Mouse (Mus musculus): ENCODE measurements at regions not wholly inside any gene's neighbourhood (a gene's known extent, or its start where the extent isn't known, plus 50 kb on each side); places are given as distances from the start of the nearest gene placed in this dataset.

DNA sequence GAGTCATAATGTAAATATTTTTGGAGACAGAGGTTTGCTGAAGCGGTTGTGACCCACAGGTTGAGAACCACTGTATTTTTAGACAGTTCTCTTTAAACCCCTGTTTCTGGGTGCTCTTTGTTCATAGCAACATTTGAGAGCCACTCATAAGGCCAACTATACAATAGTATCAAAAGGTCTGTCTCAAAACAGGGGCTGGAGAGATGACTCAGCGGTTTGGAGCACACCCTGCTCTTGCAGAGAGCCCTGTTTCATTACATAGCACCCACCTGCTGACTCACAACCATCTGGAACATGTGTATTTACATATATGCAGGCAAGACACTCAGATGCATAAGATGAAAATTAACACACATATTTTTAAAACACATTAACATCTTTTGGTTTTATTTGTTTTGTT lies 128.0 kb downstream of the Cand1 start:
- no peak for TF ChIP-seq POLR2A (IDR thresholded peaks at IDR 0.05; ENCODE audit: low read depth, low read length)
- no peak for TF ChIP-seq CTCF (IDR thresholded peaks at IDR 0.05; ENCODE audit: extremely low read depth, insufficient read length, insufficient replicate concordance, low read depth, low read length)
- Histone ChIP-seq H3K27ac (ENCODE audit: insufficient read depth, low read depth, low read length) (no peak overlapping the region), H3K4me3 (ENCODE audit: low read depth, low read length) (no peak overlapping the region), H3K4me1 (ENCODE audit: control insufficient read depth, insufficient read depth, insufficient read length, low read length) (peaks cover 4% of the 10 kb centered on the region; the same call in 1 of the 2 replicates), H3K27me3 (ENCODE audit: control insufficient read depth, insufficient read depth, low read length) (no peaks in the 10 kb centered on the region), H3K36me3 (ENCODE audit: control insufficient read depth, insufficient read depth, low read length) (no peaks in the 10 kb centered on the region)
- 54% methylated on average over 2 of the region's 2 CpGs for WGBS

DNA sequence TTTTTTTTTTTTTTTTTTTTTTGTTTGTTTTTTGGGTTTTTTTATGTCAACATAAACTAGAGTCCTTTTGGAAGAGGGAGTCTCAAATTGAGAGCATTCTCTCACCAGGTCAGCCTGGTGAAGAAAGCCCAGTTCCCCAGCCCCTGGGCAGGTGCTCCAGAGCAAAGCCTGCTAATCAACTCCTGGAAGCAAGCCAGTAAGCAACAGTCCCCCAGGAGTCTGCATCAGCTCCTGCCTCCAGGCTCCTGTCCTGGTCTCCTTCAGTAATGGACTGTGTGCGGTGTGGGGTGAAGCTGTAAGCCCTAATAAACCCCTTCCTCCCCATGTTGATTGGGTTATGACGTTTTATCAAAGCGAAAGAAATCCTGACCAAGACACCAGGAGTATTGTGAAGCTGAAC lies 128.4 kb downstream of the Cand1 start:
- H3K27me3 ChIP-seq (ENCODE audit: control insufficient read depth, insufficient read depth, low read length) = no peaks in the 10 kb centered on the region
- H3K27ac ChIP-seq (ENCODE audit: insufficient read depth, low read depth, low read length) = no peak overlapping the region
- H3K36me3 ChIP-seq (ENCODE audit: control insufficient read depth, insufficient read depth, low read length) = no peaks in the 10 kb centered on the region
- no peak overlapping the region for H3K4me3 ChIP-seq (ENCODE audit: low read depth, low read length)
- peaks cover 4% of the 10 kb centered on the region; the same call in 1 of the 2 replicates for H3K4me1 ChIP-seq (ENCODE audit: control insufficient read depth, insufficient read depth, insufficient read length, low read length)
- 46% methylated on average over 3 of the region's 3 CpGs for WGBS
- no peak for TF ChIP-seq CTCF (IDR thresholded peaks at IDR 0.05; ENCODE audit: extremely low read depth, insufficient read length, insufficient replicate concordance, low read depth, low read length)
- no peak for TF ChIP-seq POLR2A (IDR thresholded peaks at IDR 0.05; ENCODE audit: low read depth, low read length)

DNA sequence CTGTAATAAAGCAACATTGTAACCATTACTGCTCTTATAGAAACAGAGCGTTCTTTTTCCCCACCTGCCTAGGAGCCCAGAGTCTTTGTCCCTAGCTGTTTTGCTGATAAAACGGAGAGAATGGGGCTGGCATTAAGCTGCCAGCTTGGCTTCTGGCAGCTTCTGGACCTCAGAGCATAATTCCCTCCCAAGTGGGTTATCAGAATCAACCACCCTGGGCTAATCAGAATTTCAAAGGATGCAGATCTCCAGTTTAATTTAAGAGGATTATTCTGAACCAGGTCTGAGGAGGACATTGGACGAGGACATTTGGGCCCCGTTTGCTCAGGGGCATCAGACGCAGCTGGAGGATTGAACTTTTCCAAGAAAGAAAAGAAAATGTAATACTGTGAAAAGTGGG lies 129.2 kb downstream of the Cand1 start:
- Histone ChIP-seq H3K4me1 (ENCODE audit: control insufficient read depth, insufficient read depth, insufficient read length, low read length) (peaks cover 6% of the 10 kb centered on the region; the same call in 1 of the 2 replicates), H3K27me3 (ENCODE audit: control insufficient read depth, insufficient read depth, low read length) (no peaks in the 10 kb centered on the region), H3K27ac (ENCODE audit: insufficient read depth, low read depth, low read length) (no peak overlapping the region), H3K36me3 (ENCODE audit: control insufficient read depth, insufficient read depth, low read length) (no peaks in the 10 kb centered on the region), H3K4me3 (ENCODE audit: low read depth, low read length) (no peak overlapping the region)
- TF ChIP-seq POLR2A (IDR thresholded peaks at IDR 0.05; ENCODE audit: low read depth, low read length) = no peak
- no peak for TF ChIP-seq CTCF (IDR thresholded peaks at IDR 0.05; ENCODE audit: extremely low read depth, insufficient read length, insufficient replicate concordance, low read depth, low read length)
- 72% methylated on average over 5 of the region's 5 CpGs for WGBS

DNA sequence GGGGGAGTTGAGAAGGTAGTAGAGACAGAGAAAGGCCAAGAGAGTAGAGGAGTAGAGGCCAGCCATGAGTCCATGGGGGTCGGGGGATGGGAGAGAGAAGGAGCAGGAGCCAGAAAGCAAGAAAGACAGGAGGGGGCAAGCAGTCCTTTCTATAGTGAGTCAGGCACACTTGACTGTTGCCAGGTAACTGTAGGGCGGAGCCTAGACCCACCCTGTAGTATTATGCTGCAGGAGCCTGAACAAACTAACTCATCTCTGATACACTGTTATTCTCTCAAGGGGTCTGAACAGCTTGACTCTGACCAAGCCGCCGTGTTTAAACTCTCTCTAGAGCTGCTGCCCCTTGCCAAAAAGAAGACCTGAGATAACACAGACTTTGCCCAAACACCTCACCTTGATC lies 130.6 kb downstream of the Cand1 start:
- TF ChIP-seq POLR2A (IDR thresholded peaks at IDR 0.05; ENCODE audit: low read depth, low read length) = no peak
- no peak for TF ChIP-seq CTCF (IDR thresholded peaks at IDR 0.05; ENCODE audit: extremely low read depth, insufficient read length, insufficient replicate concordance, low read depth, low read length)

DNA sequence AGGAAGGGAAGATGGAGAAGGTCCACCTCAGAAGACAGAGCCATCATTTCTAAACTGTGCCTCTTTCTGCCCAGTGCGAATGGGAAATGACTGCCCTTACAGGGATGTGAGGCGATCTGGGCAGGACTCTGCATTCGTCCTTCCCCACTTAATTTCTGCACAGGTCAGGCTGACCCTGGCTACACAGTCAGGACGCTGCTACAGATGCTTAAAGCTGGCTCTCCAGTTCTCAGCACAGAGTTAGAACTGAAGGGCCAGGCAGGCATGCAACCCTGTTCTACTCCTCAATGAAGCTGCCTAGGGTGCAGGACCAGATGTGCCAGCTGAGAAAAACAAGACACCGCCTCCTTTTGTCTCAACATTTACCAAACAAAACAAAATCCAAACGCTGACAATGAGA lies 132.1 kb downstream of the Cand1 start:
- no peak for TF ChIP-seq POLR2A (IDR thresholded peaks at IDR 0.05; ENCODE audit: low read depth, low read length)
- TF ChIP-seq CTCF (IDR thresholded peaks at IDR 0.05; ENCODE audit: extremely low read depth, insufficient read length, insufficient replicate concordance, low read depth, low read length) = no peak
- Histone ChIP-seq H3K36me3 (ENCODE audit: control insufficient read depth, insufficient read depth, low read length) (no peaks in the 10 kb centered on the region), H3K27me3 (ENCODE audit: control insufficient read depth, insufficient read depth, low read length) (no peaks in the 10 kb centered on the region), H3K4me3 (ENCODE audit: low read depth, low read length) (no peak overlapping the region), H3K27ac (ENCODE audit: insufficient read depth, low read depth, low read length) (no peak overlapping the region), H3K4me1 (ENCODE audit: control insufficient read depth, insufficient read depth, insufficient read length, low read length) (peaks cover 2% of the 10 kb centered on the region; the same call in 1 of the 2 replicates)
- 71% methylated on average over 6 of the region's 6 CpGs for WGBS

More for the DNA sequence above, 130.6 kb downstream of the Cand1 start:
- 62% methylated on average over 4 of the region's 4 CpGs for WGBS
- Histone ChIP-seq H3K36me3 (ENCODE audit: control insufficient read depth, insufficient read depth, low read length) (no peaks in the 10 kb centered on the region), H3K4me1 (ENCODE audit: control insufficient read depth, insufficient read depth, insufficient read length, low read length) (peaks cover 2% of the 10 kb centered on the region; the same call in 1 of the 2 replicates), H3K27me3 (ENCODE audit: control insufficient read depth, insufficient read depth, low read length) (no peaks in the 10 kb centered on the region), H3K4me3 (ENCODE audit: low read depth, low read length) (no peak overlapping the region), H3K27ac (ENCODE audit: insufficient read depth, low read depth, low read length) (no peak overlapping the region)

DNA sequence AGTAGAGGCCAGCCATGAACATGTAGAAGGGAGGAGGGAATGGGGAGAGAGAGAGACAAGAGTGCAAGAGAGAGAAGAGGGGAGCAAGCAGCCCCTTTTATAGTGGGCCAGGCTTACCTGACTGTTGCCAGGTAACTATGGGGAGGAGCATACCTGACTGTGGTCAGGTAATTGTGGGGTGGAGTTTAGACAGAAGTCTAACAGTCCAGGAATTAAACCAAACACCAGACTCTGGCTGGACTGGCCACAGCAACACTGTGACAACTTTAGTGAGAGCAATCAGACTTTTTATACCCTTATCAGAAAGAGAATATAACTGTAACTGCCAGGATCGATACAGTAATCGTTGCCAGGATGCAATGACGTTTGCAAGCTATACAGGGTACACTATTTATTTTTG lies 133.8 kb downstream of the Cand1 start:
- no peaks in the 10 kb centered on the region for H3K27me3 ChIP-seq (ENCODE audit: control insufficient read depth, insufficient read depth, low read length)
- no peak overlapping the region for H3K4me3 ChIP-seq (ENCODE audit: low read depth, low read length)
- WGBS = 30% methylated on average over 3 of the region's 3 CpGs
- H3K4me1 ChIP-seq (ENCODE audit: control insufficient read depth, insufficient read depth, insufficient read length, low read length) = peaks cover 2% of the 10 kb centered on the region; the same call in 1 of the 2 replicates
- TF ChIP-seq CTCF (IDR thresholded peaks at IDR 0.05; ENCODE audit: extremely low read depth, insufficient read length, insufficient replicate concordance, low read depth, low read length) (no peak), POLR2A (IDR thresholded peaks at IDR 0.05; ENCODE audit: low read depth, low read length) (no peak)
- no peaks in the 10 kb centered on the region for H3K36me3 ChIP-seq (ENCODE audit: control insufficient read depth, insufficient read depth, low read length)
- no peak overlapping the region for H3K27ac ChIP-seq (ENCODE audit: insufficient read depth, low read depth, low read length)

DNA sequence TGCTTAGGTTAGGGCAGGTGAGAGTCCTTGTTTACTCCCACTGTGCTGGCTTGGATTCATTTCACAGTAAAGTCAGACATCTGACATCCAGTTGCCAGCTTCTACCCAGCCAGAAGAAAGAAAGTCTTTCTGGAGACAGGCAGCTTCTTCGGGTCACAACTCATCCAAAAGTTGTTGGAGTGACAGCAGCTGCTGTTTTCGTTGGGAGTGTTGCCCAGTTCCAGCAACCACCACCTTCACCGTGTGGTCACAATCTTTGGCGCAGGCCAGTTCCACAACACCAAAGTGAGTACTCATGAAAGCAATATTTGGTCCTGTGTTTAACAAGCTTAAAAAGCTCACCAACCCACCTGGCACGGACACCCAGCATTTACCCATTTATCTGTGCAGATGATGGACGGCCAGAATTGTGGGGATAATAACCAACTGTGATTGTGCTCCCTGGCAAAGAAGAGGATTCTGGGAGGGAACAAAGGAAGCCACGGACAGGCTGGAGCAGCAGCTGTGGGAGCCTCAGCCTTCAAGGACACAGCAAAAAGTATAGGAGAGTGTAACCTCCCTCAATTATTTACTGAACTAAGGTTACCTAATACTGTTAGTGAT lies 134.5 kb downstream of the Cand1 start:
- H3K4me1 ChIP-seq (ENCODE audit: control insufficient read depth, insufficient read depth, insufficient read length, low read length) = peaks cover 2% of the 10 kb centered on the region; the same call in 1 of the 2 replicates
- H3K4me3 ChIP-seq (ENCODE audit: low read depth, low read length) = no peak overlapping the region
- no peak overlapping the region for H3K27ac ChIP-seq (ENCODE audit: insufficient read depth, low read depth, low read length)
- H3K36me3 ChIP-seq (ENCODE audit: control insufficient read depth, insufficient read depth, low read length) = no peaks in the 10 kb centered on the region
- WGBS = 45% methylated on average over 7 of the region's 7 CpGs
- no peaks in the 10 kb centered on the region for H3K27me3 ChIP-seq (ENCODE audit: control insufficient read depth, insufficient read depth, low read length)
- TF ChIP-seq CTCF (IDR thresholded peaks at IDR 0.05; ENCODE audit: extremely low read depth, insufficient read length, insufficient replicate concordance, low read depth, low read length) (no peak), POLR2A (IDR thresholded peaks at IDR 0.05; ENCODE audit: low read depth, low read length) (no peak)
